Mouse (Mus musculus): ENCODE measurements around the gene Islr2. TPM values are rescaled to one million over a fixed set of nuclear protein-coding genes. Genes with fewer than 3 reads are reported as not detected.
"Not testable (repeated sequence)": the region's sequence is repeated elsewhere in the genome, so short reads cannot be mapped to it uniquely, and the experiment has no call there.

Gene Islr2
- 0.86 and 1.4 TPM in 2 replicates for total RNA-seq (2017)

DNA sequence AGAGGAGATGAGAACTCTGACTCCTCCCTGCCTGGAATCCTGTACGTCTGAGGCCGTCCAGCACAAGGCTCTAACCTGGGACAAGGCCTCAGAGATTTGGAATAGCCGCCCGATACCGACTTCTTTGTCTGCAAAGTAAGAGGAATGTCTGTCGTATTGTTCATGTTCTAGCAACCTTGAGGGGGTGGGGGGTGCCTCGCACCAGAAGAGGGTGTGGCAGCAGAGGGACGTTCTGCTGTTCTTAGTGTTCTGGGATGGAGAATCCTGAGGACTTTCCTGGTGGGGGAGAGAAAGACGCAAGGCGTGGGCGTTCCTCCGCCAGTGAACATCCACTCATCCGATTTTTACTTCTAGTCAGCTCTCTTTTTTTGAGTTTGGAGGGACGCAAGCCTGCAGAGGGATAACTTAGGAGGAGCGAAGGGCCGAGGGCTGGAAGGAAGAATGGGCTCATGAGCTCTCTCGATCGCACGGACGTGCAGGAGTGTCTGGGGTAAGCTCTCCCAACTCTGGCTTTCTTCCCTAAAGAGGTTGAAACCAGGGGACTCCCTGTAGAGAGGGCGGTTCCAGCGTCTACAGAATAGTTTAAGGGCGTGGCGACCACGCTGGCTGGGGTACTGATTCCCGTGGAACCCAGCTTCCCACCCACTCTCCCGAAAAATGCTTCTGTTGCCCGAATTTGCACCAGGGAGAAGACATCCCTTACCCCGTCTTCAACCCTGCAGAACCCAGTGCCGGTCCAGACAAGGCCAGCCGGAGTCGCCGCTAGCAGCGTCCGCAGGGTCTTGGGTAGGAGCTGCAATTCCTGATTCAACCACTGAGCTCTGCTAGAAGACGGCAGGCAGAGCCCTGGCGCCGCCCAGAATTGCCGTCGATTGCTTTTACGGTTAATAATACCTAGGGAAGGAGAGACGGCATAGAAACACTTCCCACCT lies at the start of gene Islr2, which contains the start of gene Islr:
Gene Islr2 (minus strand): TSS at position 804 of the 932 bp plus-strand sequence.
Gene Islr (minus strand): TSS at position 791 of the 932 bp plus-strand sequence.
- ATAC-seq (ENCODE audit: extremely low read depth, insufficient number of reproducible peaks, low FRiP score, poor library complexity, severe bottlenecking): peak; percentile 59; the same call in 1 of the 2 replicates

DNA sequence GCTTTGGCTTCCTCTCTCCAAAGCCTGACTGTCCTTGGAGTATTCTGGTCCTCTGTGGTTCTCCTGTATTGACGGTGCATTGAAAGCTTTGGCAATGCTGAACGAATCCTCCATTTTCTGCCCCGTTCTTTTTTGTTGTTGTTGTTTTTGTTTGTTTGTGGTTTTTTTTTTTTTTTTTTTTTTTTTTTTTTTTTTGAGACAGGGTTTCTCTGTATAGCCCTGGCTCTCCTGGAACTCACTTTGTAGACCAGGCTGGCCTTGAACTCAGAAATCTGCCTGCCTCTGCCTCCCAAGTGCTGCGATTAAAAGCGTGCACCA lies 49.6 kb upstream of the Islr2 start:
- ATAC-seq (ENCODE audit: extremely low read depth, insufficient number of reproducible peaks, low FRiP score, poor library complexity, severe bottlenecking): not testable (repeated sequence)

DNA sequence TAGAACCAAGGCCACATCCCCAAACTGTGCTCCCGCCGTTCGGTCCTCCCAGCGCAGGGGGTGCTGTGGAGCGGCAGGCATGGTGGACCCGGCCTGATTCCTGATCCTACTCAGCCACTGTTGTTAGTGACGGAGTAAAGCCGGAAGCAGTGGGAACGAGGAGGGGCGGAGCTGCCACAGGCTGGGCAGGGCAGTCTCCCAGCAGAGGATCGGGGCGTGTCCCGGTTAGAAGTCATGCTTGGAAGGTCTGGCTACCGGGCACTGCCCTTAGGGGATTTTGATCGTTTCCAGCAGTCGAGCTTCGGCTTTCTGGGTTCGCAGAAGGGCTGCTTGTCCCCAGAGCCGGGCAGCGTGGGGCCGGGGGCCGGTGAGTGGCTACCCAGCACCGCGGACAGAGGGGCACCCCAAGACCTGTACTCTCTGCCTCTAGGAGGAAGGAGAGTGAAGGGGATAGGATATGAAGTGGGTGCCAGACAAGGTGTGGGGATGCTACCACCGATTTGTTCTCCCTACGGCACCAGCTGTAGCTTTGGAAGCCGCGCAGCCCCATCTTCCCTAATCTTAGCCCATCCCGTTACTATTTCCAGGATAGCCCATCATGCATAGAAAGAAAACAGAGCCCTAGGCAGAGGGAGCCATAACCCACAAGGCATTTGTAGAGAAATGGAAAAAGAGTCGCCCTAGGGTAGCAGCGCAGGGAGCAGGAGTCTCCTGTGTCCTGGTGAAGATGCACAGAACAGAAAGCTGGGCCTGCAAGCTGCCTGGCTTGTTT lies 49.1 kb upstream of the Islr2 start, which contains the start of gene Stoml1:
Gene Stoml1 (plus strand): TSS at position 132 of the 772 bp plus-strand sequence.
- ATAC-seq (ENCODE audit: extremely low read depth, insufficient number of reproducible peaks, low FRiP score, poor library complexity, severe bottlenecking): peak; percentile 92

DNA sequence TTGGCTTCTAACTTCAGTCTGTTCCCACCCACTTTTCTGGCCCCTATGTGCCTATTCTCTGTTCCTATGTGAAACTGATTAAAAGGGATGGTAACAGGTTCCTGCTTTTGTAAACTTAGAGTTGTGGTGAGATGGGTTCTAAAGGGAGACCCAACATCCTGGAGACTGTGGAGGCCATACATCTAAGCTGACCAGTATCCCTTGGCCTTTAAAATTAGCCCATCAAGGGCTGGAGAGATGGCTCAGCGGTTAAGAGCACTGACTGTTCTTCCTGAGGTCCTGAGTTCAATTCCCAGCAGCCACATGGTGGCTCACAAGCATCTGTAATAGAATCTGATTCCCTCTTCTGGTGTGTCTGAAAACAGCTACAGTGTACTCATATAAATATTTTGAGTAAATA lies 46.6 kb upstream of the Islr2 start:
- not testable (repeated sequence) for ATAC-seq (ENCODE audit: extremely low read depth, insufficient number of reproducible peaks, low FRiP score, poor library complexity, severe bottlenecking)

DNA sequence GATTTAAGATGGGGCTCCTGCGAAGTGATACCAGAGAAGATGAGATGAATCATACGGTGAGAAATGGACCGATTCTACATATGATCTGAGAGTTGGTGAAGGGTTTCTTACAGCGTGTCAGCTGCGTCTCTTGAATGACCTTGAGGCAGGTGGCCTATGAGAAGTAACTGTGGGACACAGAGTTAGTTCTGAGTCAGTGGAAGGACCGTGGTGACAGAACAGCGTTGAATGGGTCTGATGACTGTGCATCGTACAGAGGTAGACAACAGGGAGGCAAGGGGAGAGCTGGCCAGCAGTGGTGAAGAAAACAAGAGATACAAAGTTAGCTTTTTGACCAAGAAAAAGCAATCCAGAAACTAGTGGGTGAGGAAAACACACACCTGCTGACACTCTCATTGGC lies 46.2 kb upstream of the Islr2 start:
- ATAC-seq (ENCODE audit: extremely low read depth, insufficient number of reproducible peaks, low FRiP score, poor library complexity, severe bottlenecking): no peak

DNA sequence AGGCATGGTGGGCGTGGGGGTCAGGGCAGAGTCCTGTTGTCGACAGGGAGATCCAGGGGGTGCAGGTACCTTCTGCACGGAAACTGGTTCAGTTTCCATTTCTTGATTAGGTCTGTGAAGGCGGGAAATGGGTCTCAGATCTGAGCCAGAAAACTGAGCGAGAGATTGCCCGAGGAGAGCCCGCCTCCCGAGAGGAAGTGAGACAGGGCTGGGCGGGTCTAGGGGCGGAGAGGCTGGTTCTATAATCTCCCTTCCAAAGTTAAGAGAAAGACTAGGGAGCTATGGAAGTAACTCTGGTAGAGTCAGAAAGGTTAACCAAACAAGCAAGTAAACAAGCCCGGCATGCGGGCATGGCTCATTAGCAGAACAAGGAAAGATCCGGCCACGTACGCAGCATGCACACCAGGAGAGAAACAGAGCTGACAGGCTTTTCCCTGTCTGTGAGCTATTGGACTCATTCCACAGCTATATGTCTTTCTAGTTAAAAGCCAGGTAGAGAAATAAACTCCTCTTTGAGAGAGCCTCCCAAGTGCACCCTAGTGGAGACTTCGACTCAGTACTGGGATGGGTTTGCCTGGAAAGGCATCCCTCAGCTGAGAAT lies 45.6 kb upstream of the Islr2 start, which contains the start of gene Pml:
Gene Pml (minus strand): TSS at position 195 of the 601 bp plus-strand sequence.
- peak; percentile 20; the same call in 1 of the 2 replicates for ATAC-seq (ENCODE audit: extremely low read depth, insufficient number of reproducible peaks, low FRiP score, poor library complexity, severe bottlenecking)

DNA sequence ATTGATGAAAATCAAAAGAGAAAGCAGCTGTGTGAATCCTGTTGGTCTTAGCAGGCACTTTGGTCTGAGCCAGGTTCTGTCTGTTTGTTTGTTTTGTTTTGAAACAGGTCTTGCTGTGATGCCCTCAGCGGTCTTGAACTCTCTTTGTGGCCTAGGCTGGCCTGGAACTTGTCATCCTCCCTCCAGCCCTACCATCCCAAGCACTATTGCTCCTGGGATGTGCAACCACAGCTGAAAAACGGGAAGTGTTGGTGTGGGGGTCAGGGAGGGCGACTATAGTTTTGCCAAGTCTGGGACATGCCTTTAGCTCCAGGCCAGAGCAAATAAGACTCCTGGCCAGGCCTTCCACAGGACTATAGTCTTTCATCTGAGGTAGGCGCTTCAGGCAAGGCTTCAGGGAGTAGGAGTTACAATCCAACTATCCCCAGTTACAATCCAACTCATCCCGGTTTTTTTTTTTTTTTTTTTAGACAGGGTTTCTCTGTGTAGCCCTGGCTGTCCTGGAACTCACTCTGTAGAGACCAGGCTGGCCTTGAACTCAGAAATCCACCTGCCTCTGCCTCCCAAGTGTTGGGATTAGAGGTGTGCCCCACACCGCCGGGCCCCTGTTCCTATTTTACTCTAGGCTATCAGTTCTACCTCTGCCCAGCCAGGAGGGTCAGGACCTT lies 44.8 kb upstream of the Islr2 start:
- ATAC-seq (ENCODE audit: extremely low read depth, insufficient number of reproducible peaks, low FRiP score, poor library complexity, severe bottlenecking): no peak

DNA sequence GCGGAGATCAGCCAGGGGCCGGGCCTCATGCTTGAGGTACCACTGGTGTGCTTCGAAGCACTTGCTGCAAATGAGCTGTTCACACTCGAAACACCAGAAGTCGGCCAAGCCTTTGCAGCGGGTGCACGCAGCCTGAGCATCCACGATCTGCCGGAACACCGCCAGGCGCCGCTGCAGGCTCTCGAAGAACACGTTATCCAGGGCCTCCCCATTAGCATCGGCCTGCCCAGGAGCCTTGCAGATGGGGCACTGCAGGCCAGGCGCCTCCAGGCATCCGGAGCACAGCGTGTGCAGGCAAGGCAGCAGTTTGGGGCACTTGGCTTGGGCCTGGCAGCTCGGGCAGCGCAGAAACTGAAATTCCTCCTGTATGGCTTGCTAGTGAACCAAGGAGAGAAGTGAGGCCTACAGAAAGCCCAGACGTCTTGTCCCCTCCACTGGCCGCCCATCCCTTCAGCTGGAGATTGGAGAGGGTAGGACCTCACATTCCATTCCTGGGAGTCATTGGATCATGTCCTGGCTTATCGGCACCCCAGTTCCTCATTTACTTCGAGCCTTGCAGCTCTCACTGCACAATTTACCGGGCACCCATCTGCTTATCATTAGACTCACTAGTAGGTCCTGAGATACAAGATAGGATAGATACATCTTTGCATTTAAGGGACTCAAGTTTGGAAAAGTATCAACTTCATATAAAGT lies 43.1 kb upstream of the Islr2 start:
- ATAC-seq (ENCODE audit: extremely low read depth, insufficient number of reproducible peaks, low FRiP score, poor library complexity, severe bottlenecking): peak; percentile 82

DNA sequence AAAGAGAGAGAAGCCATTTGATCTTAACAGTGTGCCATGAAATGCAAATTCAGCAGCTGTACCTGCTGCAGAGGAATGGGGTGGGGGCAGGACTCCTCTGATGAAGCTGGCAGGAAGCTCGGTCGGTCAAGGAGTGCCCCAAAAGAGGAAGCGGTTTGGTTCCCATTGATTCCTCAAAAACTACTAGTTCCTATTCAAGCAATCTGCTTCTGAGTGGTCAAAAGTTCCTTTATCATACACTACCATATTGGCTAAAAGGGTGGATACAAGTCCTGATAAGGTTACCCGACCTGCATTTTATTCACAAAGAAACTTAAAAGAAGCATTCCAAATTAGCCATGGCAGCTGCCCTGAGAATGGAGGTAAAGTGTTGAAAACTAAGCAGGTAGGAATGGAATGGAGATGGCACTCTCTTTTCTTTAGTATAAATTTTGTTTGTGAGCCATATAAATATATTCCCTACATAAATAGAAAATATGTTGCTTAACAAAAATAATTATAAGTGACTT lies 42.0 kb upstream of the Islr2 start:
- ATAC-seq (ENCODE audit: extremely low read depth, insufficient number of reproducible peaks, low FRiP score, poor library complexity, severe bottlenecking): no peak

DNA sequence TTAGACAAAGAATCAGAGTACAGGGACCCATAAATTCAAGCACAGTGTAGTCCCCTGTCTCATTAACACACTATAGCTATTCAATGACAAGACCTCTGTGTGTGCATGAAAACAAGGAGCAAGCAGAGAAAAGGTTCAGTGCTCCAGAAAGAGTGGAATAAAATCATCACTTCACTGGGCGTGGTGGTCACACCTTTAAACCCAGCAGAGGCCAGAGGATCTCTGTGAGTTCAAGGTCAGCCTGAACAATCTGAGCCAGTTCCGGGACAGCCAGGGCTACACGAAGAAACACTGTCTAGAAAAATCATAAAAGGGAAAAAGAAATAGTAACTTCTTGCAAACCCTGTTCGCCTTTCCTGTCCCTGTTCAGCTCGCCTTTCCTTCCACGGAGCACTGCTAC lies 39.6 kb upstream of the Islr2 start:
- no peak for ATAC-seq (ENCODE audit: extremely low read depth, insufficient number of reproducible peaks, low FRiP score, poor library complexity, severe bottlenecking)

DNA sequence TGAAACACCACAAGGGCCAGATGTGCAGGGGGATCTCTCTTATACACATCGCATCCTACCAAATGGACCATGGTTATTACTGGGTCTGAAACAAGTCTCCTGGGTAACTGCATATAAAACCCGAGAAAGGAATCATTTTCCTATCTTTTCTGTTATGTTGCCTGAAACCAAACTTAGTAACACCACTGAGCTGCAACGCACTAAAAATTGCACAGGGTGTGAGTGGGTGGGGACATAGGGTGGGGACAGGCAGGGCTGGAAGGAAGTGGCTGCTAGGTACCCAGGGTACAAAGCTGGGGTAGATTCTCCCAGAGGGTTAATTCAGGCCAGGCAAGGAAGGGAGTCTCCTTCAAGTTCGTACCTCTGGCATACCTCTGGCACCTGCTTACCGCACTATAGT lies 38.6 kb upstream of the Islr2 start:
- ATAC-seq (ENCODE audit: extremely low read depth, insufficient number of reproducible peaks, low FRiP score, poor library complexity, severe bottlenecking): no peak

DNA sequence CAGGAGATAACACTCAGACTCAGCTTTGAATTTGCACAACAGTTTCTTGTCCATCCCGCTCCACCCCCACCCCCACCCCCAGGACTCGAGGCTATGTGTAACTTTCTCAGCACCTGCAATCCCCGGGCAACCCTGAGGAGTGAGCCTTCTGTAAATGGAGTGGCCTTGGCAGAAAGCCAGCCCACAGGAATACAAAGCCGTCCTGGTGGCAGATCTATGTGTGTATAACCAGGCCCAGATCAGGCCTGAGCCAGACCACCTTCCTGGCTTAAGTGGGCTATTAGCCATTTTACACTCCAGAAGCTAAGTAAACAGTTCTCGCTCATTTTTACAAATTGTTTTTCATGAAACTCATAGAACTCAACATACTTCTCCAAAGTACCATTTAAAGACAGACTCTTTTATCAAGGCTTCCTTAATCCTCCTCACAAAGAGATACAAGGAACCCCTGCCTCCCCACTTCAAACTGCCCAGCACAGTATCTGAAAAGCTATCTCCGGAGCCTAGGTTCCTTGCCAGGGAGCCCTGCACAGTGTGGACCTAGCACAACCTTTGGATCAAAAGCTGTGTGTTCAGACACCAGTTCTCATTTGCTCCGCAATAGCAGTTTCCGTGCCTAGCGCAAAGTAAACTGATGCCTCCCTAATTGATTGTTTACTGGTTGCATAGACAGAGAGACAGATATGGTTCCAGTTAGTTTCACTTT lies 37.8 kb upstream of the Islr2 start:
- no peak for ATAC-seq (ENCODE audit: extremely low read depth, insufficient number of reproducible peaks, low FRiP score, poor library complexity, severe bottlenecking)

DNA sequence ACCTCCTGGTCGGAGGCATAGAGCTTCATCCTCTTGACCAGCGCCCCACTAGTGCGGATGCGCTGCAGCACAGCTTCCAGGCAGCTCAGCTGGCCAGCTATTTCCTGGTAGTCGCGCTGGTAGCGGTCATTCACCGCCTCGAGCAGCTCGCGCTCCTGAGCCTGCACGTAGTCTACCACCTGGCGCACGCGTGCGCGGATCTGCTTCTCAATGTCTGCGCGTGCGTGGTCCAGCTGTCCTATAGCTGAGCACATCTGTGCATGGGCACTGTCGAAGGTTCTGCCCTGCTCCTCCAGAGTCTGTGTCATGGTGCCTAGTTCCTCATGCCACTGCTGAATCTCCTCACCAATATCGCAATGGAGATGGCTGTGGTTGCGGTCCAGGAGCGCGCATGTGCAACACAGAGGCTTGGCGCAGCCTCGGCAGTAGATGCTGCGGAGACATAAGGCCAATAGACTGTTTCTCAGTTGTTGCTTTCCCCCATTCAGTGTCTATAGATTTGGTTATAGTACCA lies 30.4 kb upstream of the Islr2 start:
- no peak for ATAC-seq (ENCODE audit: extremely low read depth, insufficient number of reproducible peaks, low FRiP score, poor library complexity, severe bottlenecking)

DNA sequence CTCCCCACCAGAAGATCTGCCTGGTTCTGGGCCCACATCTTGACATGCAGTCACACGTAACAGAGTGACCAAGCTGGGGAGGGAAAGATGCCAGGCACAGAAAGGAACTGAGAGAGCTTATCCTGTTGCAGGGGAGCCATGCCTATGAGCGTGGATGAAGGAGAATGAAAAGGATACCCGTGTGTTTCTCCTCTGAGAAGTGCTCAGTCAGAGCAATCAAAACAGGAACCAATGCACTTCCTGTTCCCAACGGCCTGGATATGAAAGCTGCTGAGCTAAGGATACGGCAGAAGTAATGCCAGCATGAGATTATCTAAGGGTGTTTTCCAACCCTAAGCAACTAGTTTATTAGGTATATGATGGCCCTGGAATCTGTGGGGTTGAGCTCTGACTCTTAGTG lies 28.3 kb upstream of the Islr2 start:
- ATAC-seq (ENCODE audit: extremely low read depth, insufficient number of reproducible peaks, low FRiP score, poor library complexity, severe bottlenecking): peak; percentile 68

DNA sequence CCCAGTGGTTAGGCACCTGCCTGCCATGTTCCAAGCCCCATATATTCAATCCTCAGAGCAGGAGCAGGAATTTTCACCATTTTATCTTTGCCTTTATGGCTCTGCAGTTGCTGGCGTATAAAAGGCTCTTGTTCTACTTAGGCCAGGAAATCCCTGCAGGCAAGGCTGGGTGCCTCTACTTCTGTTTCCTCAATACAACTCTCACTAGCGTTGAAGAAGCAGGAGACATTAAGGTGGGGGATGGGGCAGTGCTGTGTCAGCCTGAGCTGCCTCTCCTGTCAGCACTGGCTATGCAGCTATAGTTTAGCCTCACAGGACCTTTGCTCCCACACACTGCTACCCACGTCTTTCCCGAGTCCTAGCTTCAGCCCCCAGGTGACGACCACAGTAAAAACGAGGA lies 27.6 kb upstream of the Islr2 start:
- peak; percentile 30; the same call in 1 of the 2 replicates for ATAC-seq (ENCODE audit: extremely low read depth, insufficient number of reproducible peaks, low FRiP score, poor library complexity, severe bottlenecking)

DNA sequence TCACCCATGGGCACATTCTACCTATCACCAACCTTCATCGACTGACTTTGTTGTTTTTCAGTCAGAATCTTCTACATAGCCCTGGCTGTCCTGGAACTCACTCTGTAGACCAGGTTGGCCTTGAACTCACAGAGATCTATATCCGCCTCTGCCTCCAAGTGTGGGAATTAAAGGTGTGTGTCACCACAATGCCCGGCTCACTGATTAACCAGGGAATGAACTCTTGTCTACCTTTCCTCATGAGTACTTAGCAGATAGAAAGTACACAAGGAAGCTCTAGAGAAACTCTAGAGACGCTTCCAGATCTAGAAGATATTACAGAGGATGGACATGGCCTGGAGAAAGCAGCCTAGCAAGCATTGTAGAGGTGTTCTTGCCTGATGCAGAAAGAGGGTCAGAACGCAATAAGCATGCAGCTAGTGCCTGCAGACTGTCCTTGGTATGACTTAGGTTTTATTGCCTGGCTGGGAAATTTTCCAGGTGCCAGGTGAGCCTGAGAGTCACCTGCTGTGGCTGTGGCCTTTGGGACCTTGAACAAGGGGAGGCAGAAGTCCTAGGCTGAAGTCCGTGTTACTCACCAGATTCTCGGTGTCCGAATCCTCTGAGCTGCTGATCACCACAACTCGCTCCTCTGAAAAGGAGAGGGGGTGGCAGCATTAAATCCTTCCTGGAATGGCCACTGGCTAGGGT lies 24.8 kb upstream of the Islr2 start:
- no peak for ATAC-seq (ENCODE audit: extremely low read depth, insufficient number of reproducible peaks, low FRiP score, poor library complexity, severe bottlenecking)
